Mouse (Mus musculus) layer of hippocampus, postnatal 36 days (tissue): ENCODE measurements around the gene Tmod4. TPM values are rescaled to one million over a fixed set of nuclear protein-coding genes. Genes with fewer than 3 reads are reported as not detected.

Experiments used
- DNase-seq, 2 experiments: peaks; one replicate each; pipeline ENCODE4 v3.0.0; 2022
- total RNA-seq, 2 experiments: library from RNA; stranded (reverse); gene quantifications; 2 replicates each; pipeline ENCODE4 v1.2.3; 2021

The Tmod4 gene
- total RNA-seq, 2 experiments from 2014 or later: 0.96 to 1.1 TPM

DNA sequence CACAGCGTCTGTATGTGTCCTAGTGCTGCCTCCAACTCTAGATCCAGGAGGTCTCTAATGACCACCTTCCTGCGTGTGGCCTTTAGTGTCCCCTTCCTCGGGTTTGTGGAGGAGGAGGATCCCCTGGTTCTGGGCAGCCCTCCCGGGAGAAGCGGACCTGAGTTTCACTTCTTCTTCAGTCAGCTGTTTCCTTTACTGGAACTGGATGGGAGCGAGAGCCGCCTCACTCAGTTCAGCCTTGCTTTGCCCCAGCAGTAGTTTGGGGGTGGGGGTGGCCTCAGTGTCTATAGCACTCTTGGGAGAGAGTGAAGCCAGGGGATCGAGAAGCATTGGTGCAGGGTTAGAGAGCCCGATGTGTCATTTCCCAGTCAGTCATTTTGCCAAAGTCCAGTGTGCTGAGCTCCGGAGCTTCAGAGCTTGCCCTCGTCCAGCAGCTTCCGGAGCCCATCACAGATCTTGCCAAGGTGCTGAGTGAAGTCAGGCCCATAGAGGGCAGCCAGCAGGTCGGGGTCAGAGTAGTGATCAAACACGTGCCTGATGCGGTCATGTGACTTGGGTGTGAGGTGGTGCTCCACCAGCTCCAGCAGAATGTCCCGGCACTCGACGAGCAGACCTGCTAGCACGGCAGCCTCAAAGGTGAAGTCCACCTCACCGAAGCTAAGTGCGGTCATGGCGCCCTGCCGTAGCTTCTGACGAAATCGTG, 15.5 kb downstream of the Tmod4 start:
- no peak for DNase-seq

GRCm38 (mm10) chr3:95140289-95140595, 16.0 kb downstream of the Tmod4 start:
- no peak for DNase-seq

DNA sequence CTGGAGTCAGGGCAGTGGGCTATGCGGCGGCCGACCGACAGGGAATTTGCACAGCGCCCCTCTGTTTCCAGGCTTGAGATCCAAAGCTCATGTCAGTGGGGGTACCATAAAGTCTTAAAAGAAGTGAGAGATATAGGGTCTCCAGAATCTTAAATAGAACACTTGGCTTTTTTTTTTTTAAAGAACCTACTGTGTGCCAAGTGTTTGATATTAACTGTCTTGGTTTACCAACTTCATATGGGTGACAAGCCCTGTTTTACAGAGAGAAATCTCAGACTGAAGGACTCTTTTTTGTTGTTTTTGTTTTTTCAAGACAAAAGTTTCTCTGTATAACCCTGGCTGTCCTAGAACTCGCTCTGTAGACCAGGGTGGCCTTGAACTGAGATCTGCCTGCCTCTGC, 16.5 kb downstream of the Tmod4 start:
- no peak for DNase-seq

DNA sequence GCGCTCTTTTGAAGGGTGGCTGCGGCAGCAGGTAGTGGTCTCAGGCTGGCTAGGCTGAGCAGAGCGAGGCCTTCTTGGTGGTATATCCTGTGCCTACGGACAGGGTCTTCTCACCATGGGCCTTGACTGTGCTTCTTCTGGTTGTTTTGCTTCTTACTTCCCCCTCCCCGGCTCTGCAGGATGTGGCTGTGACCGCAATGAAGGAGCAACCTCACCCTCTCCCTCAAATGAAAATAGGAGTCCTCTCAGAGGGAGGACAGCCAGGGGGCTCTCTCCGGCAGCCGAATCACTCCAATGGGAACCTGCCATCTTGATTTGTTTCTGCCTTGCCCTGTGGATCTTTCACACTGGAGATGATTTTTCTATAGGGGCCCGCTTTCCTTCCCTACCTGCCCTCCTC, 17.2 kb downstream of the Tmod4 start:
- DNase-seq: no peak

- no peak for DNase-seq
Observed at GRCm38 (mm10) chr3:95141952-95142616, 17.8 kb downstream of the Tmod4 start, which contains the start of gene Tnfaip8l2. TSS of gene Tnfaip8l2 (minus strand) at chr3:95142360.

DNA sequence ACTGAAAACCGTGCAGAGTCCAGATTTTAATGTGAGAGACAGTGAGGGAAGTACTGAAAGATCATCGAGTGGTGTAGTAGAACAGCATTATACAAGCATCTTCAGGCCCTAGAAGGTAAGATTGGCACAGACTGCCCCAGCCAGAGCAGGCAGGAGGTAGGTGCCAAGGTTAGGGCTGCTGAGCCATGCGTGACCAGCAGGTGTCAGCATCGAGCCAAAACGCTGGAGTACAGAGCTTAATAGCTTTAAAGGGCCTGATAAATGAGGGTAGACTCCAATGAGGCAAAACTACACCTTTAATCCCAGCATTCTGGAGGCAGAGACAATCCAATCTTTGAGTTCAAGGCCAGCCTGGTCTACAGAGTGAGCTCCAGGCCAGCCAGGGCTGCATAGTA, 18.3 kb downstream of the Tmod4 start:
- peak; percentile 81 to 85 for DNase-seq

DNA sequence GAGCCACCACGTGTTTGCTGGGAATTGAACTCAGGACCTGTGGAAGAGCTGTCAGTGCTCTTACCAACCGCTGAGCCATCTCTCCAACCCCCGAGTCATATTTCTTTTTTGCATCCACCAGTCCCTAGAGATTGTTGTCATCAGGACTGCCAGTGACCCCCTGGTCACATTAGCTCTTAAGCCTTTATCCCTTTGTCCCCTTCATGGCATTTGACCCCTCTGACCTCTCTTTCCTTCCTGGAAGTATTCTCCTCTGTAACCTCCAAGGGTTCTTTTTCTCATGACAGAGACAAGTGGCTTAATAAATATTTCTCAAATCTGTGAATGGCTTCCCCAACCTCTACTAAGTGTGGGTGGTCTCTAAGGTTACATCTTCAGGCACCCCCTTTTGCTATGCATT, 23.6 kb downstream of the Tmod4 start:
- DNase-seq: no peak

DNA sequence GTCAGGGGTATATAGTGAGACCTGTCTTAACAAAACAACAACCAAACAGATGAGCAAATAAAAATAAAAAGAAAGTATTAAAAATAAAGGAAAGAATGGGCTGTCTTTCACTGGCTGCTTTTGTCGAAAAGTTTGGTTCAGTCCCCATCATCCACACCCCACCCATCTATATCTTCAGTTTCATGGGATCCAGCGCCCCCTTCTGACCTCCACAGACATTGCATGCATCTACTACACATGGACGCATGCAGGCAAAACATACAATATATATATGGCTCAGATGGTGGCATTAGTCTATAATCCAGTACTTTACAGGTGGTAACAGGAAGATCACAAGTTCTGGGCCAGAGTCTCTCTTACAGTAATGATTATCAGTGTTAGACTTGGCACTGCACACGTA, 29.6 kb downstream of the Tmod4 start:
- no peak for DNase-seq

DNA sequence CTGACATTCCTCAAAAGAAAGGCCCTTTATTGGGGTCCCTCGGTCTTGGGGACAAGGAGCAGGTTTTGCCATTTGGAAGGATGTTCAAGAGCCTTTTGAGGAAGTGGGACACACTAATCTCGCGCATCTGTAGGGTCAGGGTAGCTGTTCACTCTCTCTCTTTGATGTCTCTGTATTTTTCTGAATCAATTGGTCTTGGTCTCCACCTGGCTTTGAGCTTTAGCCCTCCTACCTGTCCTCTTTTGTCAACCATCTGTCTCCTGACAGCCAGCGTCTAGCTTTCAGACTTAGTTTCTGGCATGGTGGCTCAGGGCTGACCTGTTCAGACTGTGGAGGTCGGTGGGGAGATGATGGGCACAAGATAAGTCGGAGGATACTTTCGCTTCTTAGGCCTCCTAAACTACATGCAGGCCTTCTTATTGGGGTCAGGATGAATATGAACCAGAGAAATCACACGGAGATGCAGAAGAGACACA, 35.3 kb downstream of the Tmod4 start:
- DNase-seq: no peak

- DNase-seq: peak; percentile 83 to 87
Observed at GRCm38 (mm10) chr3:95159987-95160963, 36.0 kb downstream of the Tmod4 start, which contains the start of gene Sema6c. TSS of gene Sema6c (plus strand) at chr3:95160457.

DNA sequence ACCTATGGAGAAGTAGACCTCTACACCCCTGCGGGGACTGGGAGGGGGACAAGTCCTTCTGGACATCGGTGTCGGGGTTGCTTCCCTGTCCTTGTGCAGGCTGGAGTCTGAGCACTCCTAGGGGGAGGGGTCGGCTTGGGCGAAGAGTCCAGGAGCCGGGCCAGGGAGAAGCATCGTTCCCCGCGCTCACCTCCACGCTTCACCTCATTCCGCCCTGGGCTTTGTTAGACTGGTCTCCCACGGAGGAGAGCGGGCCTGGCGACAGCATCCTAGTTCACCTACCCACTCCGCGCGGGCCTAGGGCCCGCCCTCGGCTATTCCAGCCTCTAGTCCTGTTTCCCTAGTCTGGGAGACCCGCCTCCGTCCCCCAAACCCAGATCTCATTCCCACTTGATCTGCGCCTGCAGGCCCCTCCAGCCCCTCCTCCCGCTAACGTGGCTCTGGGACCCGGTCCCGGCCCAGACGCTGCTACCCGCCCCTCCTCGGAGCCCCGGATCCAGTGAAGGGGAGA, 36.8 kb downstream of the Tmod4 start:
- no peak for DNase-seq

DNA sequence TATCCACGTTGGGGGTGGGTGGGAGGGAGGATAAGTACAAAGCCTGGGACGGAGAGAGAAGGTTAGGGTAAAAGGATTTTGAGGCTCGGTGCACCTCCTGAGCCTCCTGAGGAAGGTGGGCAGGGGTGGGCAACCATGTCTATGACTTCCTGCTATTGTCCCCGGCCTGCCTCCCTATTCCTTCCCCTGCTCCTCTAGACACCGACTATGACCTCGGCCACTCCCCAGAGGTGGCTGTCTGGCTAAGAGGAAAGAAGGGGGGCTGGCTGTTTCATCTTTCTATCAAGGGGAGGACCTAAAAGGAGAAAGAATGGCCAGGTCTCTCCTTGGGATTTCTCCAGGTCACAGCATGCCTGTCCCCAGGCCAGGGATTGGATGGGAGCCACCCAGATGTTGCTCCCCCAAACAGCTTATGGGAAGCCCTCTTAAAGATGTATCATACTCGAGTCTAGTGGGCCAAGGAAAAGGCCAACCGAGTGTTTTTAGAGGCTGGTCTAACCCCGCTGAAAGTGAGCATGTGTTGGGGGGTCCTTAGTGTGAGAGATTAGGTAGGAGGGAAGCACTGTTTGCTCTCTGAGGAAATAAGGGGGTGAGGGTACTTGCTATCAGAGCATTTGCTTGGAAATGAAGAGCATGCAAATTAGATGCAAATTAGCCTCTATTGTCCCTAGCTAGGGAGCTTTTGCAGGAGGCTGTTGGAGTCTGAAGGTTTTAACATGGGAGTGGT, 37.5 kb downstream of the Tmod4 start:
- no peak for DNase-seq

GRCm38 (mm10) chr3:95162345-95162628, 38.0 kb downstream of the Tmod4 start:
- no peak for DNase-seq

GRCm38 (mm10) chr3:95163419-95164255, 39.4 kb downstream of the Tmod4 start:
- DNase-seq: no peak

DNA sequence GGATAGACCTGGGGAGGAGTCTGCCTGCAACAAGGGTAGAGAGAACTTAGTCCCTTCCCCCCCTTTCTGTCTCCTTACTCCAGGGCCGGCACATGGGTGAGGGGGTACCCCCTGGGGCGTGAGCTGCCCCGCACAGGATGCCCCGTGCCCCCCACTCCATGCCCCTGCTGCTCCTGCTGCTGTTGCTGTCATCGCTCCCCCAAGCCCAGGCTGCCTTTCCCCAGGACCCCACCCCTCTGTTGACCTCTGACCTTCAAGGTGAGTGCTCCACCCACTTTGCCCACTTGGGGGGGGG, 39.9 kb downstream of the Tmod4 start:
- no peak for DNase-seq

GRCm38 (mm10) chr3:95164840-95165239, 40.6 kb downstream of the Tmod4 start:
- DNase-seq: no peak

DNA sequence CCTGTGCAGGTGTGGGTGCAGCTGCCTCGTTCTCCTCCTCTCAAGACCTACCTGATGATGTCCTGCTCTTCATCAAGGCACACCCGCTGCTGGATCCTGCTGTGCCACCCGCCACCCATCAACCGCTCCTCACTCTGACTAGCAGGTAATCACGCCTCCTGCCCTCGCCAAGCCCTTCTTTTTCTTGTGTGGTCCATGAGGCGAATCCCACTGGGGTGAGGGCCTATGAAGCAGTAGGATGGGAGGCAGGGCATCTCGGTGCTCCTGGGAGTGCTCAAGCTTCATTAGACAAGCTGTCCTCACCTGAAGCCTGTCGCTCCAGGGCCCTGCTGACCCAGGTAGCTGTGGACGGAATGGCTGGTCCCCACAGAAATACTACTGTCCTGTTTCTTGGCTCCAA, 45.7 kb downstream of the Tmod4 start:
- no peak for DNase-seq

DNA sequence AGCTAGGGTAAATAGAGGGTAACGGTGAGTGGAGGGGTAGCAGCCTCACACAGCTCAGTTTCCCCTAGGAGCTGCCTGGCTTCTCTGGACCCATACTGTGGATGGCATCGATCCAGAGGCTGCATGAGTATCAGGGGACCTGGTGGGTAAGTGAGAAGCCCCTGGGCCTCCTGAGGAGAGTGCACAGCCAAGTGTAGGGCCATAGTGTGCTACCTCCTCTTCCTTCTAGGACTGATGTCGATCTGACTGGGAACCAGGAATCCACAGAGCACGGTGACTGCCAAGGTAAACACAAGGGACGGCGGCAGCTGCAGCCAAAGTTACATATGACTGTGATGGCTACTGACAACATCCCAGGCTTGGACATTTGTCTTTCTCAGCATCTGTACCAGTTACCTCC, 46.8 kb downstream of the Tmod4 start:
- DNase-seq: no peak

- DNase-seq: no peak
Observed at GRCm38 (mm10) chr3:95172526-95173255, 48.4 kb downstream of the Tmod4 start.

DNA sequence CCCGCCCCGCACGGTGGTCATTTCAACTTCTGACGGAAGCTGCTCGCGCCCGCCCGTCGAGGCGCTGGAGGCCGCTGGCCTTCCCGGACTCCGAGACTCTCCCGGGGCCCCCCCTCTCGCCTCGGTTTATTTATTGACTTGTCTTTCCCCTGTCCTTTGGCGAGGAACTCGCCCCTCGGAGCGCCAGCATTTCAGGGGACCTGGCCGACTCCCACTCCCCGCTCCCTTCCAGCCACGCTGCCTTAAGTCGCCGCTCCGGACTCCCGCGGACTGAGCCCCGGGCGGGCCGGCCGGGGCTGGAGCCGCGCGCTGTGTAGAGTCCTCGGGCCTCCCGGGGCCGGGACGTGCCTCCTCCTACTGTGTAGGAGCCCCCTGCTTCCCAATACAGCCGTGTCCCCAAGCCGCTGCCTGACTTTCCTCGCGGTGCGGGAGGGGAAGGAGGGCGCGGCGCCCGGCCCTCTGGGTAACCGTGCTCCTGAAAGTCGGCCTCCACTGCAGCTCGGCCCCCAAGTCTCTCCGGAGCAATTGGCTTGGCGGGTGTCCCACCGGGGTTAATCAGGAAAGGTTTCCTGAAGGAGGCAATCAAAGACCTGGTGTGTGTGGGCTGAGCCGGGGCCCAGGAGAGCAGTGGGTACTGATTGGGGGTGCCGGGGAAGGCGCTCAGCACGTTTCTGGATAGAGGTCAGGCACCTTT, 49.1 kb downstream of the Tmod4 start:
- DNase-seq: no peak
